Mouse (Mus musculus): ENCODE data around the gene Pdcd11.
"Not testable (repeated sequence)": the region's sequence is repeated elsewhere in the genome, so short reads cannot be mapped to it uniquely, and the experiment has no call there.

Gene Pdcd11

DNA sequence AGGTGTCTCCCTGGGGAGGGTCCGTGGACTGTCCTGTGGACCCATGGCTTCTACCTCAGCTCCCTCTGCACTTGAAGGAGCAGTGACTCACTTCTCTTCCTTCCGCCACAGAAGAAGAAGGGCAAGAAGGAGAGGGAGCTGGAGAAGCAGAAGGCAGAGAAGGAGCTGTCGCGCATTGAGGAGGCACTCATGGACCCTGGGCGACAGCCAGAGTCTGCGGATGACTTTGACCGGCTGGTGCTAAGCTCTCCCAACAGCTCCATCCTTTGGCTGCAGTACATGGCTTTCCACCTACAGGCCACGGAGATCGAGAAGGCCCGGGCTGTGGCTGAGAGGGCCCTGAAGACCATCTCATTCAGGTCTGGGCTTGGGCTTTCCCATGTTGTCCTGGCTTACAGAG, 37.6 kb downstream of the Pdcd11 start:
- DNase-seq (ENCODE audit: low spot score in 2 of 2): no peak

DNA sequence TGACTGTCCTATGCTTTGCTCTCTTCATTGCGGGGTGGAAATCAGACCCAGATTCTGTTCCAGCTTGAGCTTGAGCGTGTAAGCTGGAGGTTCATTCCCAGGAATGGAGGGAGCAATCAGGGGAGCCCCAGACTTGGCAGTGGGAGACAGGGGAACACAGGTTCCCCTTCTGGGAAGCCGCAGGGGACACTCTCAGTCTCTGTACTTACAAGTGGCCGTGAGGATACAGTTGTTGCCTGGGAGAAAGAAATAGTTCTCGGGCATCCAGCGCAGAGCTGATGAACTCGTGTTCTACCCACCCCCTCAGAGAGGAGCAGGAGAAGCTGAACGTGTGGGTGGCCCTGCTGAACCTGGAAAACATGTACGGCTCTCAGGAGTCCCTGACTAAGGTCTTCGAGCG, 38.3 kb downstream of the Pdcd11 start:
- DNase-seq (ENCODE audit: low spot score in 2 of 2): no peak

DNA sequence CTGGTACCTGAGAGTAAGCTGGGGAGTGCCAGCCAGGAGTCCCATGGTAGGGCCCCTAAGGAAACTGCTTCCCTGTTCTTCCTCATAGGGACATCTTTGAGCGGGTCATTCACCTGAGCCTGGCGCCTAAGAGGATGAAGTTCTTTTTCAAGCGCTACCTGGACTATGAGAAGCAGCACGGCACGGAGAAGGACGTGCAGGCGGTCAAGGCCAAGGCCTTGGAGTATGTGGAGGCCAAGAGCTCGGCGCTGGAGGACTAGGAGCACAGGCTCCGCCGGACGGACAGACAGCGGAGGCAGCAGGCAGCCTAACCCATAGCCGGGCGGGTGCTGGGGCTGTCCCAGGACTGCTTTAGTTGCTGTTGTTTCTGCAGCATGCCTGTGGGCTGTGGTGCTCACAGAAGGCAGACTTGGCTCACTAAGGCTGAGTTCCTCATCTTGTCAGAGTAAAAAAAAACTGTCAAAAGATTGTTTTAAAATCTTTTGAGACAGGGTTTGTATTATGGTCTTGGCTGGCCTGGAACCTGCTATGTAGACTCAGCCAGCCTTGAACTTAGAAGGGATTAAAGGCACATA, 40.1 kb downstream of the Pdcd11 start:
- DNase-seq (ENCODE audit: low spot score in 2 of 2): no peak

- peak; percentile 21 to 50 for DNase-seq (ENCODE audit: low spot score in 2 of 2)
Measured at GRCm38 (mm10) chr19:47133161-47133560, 42.6 kb downstream of the Pdcd11 start.

DNA sequence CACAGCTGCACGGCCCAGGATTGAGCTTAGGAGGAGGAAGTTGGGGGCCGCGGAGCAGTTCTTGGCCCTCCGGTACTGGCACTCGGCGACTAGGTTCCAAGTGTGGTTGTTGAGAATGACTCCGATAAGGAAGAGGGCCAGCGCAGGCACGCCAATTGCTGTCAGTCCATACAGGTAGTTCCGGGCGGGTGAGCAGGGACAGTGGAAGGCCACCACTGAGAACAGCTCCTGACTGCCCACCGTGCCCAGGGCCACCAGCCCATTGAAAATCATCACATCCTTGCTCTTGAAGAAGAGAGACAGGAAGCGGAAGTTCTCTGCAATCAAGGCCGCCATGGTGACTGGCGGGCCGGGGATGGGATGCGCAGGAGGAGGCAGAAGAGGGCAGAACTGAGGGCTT, 45.0 kb downstream of the Pdcd11 start:
- no peak for DNase-seq (ENCODE audit: low spot score in 2 of 2)

DNA sequence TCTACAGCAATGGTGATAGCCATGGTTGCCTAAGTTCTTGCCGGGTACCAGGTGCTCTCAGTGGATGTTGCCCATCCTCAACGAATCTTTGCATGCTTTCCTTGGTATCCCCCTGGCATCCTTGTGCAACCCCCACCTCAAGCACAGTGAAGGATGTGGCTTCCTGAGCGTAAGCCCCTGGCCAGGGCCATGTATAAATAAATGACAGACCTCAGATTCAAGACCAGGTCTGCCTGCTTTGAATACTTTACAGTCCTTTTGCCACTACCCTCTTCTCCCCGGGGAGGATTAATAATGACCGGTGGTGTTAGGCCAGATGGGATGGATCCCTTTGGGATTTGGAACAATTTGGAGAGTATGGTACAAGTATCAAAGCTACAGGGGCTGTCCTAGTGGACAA, 45.6 kb downstream of the Pdcd11 start:
- no peak for DNase-seq (ENCODE audit: low spot score in 2 of 2)

DNA sequence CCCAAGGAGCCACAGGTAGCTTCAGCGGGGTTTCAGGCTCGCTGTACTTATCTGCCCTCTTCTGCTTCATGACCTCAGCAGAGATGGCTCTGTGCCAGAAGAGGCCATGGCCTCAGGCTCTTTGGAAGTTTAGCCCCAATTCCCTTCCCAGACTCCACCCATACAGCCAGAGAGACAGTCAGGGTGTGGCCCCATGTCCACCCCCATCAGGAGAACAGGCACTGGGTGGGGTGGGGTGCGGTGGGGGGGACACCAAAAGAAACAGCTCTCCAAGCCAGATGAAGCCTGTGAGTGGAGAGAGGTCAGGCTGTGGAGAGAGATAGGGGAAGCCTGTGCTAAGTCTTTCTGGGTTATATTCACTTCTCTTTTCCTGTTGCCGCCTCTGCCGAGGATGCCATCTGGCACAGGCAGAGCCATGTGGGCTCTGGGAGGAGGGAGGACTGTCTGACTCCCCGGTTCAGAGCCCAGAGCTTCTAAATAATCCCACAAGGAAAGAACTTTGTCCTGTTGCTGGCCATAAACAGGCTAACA, 46.5 kb downstream of the Pdcd11 start:
- peak in 1 of 2 experiments; percentile 50 for DNase-seq (ENCODE audit: low spot score in 2 of 2)

- peak; percentile 31 to 63 for DNase-seq (ENCODE audit: low spot score in 2 of 2)
Measured at GRCm38 (mm10) chr19:47137771-47138421, 47.3 kb downstream of the Pdcd11 start, which contains the start of gene Calhm2. TSS of gene Calhm2 (minus strand) at chr19:47138294.

DNA sequence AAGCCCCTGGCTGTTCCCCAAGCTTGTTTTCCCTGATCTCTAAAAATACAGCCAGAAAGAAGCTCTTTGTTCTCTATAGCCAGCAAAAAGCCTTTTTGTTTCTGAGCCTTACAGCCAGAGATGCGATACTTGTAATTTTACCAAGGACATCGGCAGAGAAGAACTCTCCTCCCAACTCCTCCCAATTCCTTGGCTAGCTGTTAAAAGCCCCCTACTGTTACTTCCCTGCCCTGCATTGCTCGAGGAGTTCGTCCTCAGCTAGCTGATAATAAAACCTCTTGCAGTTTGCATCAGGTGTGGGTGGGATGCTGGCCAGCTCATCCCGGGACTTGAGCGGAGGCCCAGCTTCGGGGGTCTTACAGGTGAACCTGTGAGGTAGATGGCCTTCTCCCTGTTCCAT, 49.0 kb downstream of the Pdcd11 start:
- DNase-seq (ENCODE audit: low spot score in 2 of 2): not testable (repeated sequence)

- DNase-seq (ENCODE audit: low spot score in 2 of 2): no peak
Measured at GRCm38 (mm10) chr19:47142438-47142837, 51.9 kb downstream of the Pdcd11 start.

DNA sequence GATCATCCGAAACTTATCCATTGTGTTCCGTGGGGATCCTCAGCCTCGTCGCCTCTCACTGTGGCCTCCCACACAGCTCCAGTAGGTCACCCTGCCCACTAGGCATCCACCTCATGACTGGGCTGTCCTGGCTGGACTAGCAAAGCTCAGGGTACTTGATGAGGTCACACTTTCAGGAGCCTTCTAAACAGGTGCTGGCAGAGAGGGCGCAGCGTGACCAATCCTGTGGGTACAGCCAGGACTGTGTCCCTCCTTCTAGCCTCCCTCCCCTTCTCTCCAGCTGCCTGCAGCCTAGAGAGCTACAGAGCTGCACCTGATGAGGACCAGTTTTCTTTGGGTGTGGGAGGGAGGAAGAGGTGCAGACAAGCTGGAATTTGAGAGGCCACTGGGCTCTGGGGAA, 53.6 kb downstream of the Pdcd11 start, which contains the start of gene Calhm1:
TSS of gene Calhm1 (minus strand) at position 101 of the 400 bp plus-strand sequence.
- no peak for DNase-seq (ENCODE audit: low spot score in 2 of 2)

- no peak for DNase-seq (ENCODE audit: low spot score in 2 of 2)
Measured at GRCm38 (mm10) chr19:47148267-47148847, 57.8 kb downstream of the Pdcd11 start.

- DNase-seq (ENCODE audit: low spot score in 2 of 2): no peak
Measured at GRCm38 (mm10) chr19:47149854-47150253, 59.3 kb downstream of the Pdcd11 start.

DNA sequence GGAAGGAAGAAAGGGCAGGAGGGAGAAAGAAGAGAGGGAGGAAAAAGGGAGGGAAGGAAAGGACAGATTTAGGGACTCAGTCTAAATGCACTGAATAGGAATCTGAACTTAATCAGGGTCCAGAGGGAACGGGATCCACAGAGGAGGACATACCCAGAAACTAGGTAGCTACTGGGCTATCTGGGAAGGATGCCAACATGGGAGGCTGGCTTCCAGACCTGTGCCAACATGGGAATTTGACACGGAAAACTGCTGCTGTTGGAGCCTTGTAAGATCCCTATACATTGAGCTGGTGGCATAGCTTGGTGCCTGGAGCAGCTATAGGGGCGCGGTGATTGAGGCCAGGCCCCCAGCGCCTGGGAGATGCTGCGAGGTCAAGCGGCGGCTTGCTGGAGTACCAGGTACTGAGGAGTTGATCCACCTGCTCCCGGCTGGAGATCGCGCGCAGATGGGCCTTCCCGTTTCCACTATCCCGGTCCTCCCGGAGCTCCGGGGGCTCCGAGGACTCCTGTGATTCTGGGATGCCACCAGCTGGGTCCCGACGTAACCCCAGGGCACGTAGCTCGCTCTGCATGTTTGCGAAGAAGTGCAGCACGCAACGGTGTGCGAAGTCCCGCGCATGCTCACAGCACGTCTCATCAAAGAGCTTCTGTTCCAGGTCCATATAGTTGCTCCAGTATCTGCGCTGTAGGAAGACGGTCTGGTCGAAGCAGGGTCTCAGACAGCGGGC, 60.9 kb downstream of the Pdcd11 start:
- DNase-seq (ENCODE audit: low spot score in 2 of 2): no peak

DNA sequence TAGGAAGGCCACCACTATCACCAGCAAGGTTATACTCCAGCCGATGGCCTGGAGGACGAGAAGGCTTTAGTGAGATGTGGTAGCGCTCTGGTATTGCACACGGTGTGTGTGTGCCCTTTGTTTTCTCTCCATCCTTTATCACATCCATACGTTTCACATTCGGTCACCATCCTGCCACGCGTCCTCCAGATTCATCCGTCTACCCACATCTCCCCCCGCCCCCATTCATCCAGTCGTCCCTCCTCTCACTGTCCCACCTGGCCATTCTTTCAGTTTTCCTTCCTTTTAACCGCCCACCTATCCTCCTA, 61.4 kb downstream of the Pdcd11 start:
- DNase-seq (ENCODE audit: low spot score in 2 of 2): no peak

DNA sequence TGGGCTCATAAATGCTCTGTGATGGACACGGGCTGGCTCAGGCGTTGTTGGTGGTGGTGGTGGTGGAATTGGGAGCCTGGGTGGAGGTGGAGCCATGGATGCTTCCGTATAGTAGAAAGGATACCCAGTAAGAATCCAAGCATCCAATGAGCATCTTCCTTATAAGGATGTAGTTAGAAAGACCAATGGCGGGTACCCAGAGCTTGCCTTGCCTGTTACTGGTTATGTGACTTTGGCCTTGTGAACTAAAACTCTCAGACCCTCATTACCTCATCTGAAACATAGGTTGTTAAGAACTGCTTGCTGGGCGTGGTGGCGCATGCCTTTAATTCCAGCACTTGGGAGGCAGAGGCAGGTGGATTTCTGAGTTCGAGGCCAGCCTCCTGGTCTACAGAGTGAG, 63.2 kb downstream of the Pdcd11 start:
- no peak for DNase-seq (ENCODE audit: low spot score in 2 of 2)

GRCm38 (mm10) chr19:47157664-47158063, 67.1 kb downstream of the Pdcd11 start, which contains the start of gene Calhm3:
TSS of gene Calhm3 (minus strand) at chr19:47157764.
- DNase-seq (ENCODE audit: low spot score in 2 of 2): no peak

- no peak for DNase-seq (ENCODE audit: low spot score in 2 of 2)
Measured at GRCm38 (mm10) chr19:47161669-47162068, 71.1 kb downstream of the Pdcd11 start.

DNA sequence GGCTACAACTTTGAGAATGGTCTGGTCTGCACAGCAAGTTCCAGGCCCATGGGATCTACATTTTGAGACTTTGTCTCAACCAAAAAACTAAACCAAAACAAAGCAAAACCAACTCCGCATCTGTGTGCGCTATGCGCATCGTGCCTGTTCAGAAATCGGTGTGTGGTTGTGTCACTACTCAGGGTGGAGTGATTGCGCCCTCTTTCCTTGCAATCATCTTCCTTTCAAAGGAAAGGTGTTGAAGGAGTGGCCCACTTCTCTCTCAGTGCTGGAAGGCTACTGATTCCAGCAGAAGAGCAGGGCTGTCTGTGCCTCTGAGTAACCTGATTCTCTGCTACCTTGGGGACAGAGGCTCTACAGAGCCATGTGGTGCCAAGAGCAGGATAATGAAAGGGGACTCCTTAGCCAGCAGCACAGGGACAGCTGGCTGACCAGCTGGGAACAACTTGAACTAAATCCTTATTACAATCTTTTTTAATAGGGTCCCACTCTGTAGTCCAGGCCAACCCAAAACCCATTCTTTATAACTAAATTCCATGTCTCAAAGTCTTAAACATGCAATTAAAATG, 72.7 kb downstream of the Pdcd11 start:
- no peak for DNase-seq (ENCODE audit: low spot score in 2 of 2)

GRCm38 (mm10) chr19:47166758-47167157, 76.2 kb downstream of the Pdcd11 start:
- no peak for DNase-seq (ENCODE audit: low spot score in 2 of 2)

DNA sequence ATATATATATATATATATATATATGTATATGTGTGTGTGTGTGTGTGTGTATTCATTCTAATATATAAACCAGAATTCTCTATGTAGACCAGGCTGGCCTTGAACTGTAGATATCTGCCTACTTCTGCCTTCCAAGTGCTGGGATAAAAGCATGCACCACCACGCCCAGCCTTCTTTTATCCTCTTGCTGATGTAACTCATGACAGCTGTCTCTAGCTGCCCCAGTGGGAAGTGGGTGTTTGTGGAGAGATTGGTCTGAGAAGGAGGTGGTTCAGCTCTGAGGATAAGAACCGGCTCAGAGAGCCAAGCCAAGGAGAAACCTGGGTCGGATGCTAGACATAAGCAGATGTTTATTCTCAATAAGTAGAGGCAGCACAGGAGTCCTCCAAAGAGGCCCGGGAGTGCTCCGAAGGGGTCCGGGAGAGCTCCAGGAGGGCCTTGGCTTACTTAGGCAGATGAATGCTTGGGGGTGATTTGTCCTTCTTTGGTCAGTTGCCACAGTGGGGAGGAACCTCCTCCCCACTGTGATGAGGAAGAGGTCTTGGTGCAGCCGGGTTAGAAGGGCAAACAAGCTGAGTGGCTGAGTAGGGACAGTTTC, 77.1 kb downstream of the Pdcd11 start:
- no peak for DNase-seq (ENCODE audit: low spot score in 2 of 2)

- DNase-seq (ENCODE audit: low spot score in 2 of 2): peak; percentile 19 to 31
Measured at GRCm38 (mm10) chr19:47168223-47168622, 77.7 kb downstream of the Pdcd11 start.
